Comparison of ENCODE assay signal across 21 mouse cellular contexts in genomic region chr17:52165891-52166485, GRCm38 (mm10).
DNase-seq lines count a peak whose midpoint lies in the region; ATAC-seq and TF ChIP-seq lines count a peak whose summit lies in the region.
"Had no signal": no experiment of that assay in that cellular context is flagged by ENCODE, and none has a peak within 500 bp of the region (broad histone marks: within the 10 kb centered on the region; RNA-seq: fewer than 3 reads in every experiment).

No protein-coding gene starts in this region.

- no peaks in the 10 kb centered on the region for H3K4me1 ChIP-seq in testis, adult 2 months (ENCODE audit: control insufficient read depth, insufficient read depth, low read length)
- H3K4me1 ChIP-seq: embryonic facial prominence, embryonic 10.5 days; forebrain, embryonic 10.5 days; heart, embryonic 12.5 days; hindbrain, embryonic 15.5 days had no signal

- no peak for TF ChIP-seq POLR2A in testis, adult 2 months (IDR thresholded peaks at IDR 0.05; ENCODE audit: control insufficient read depth, low read depth, low read length)

- peak overlapping the region; percentile 25; the same call in 1 of the 2 replicates for H3K4me3 ChIP-seq in testis, adult 2 months (ENCODE audit: control insufficient read depth, low read depth, low read length)
- H3K4me3 ChIP-seq: embryonic facial prominence, embryonic 10.5 days; forebrain, embryonic 10.5 days; gastrocnemius, adult 2 months; heart, embryonic 12.5 days; hindbrain, embryonic 15.5 days had no signal

- no peak for ATAC-seq in erythroid progenitor cell, adult 5-6 weeks (replicated peaks; ENCODE audit: low FRiP score, poor library complexity, severe bottlenecking)
- ATAC-seq: forebrain, embryonic 14.5 days; Patski had no signal

- H3K27ac ChIP-seq in testis, adult 2 months (ENCODE audit: control insufficient read depth, insufficient read depth, low read depth, low read length), result no peak overlapping the region
- H3K27ac ChIP-seq: embryonic facial prominence, embryonic 10.5 days; forebrain, embryonic 10.5 days; gastrocnemius, adult 2 months; hindbrain, embryonic 15.5 days had no signal

- H3K36me3 ChIP-seq in testis, adult 2 months (ENCODE audit: control insufficient read depth, insufficient read depth, low read length), result no peaks in the 10 kb centered on the region
- no peaks in the 10 kb centered on the region for H3K36me3 ChIP-seq in splenic B cell, adult 2 months (ENCODE audit: control insufficient read depth, insufficient read depth, low read length, poor library complexity, severe bottlenecking)
- H3K36me3 ChIP-seq: embryonic facial prominence, embryonic 10.5 days; forebrain, embryonic 10.5 days; heart, embryonic 12.5 days; hindbrain, embryonic 15.5 days had no signal

- no peaks in the 10 kb centered on the region for H3K27me3 ChIP-seq in testis, adult 2 months (ENCODE audit: control insufficient read depth, insufficient read depth, low read length)
- H3K27me3 ChIP-seq in splenic B cell, adult 2 months (ENCODE audit: control insufficient read depth, insufficient read depth, low read length, poor library complexity, severe bottlenecking), result no peaks in the 10 kb centered on the region
- H3K27me3 ChIP-seq: CH12.LX; heart, embryonic 12.5 days; hindbrain, embryonic 15.5 days; Patski had no signal

- no peak for DNase-seq in testis, postnatal 10 days (ENCODE audit: low spot score)
- DNase-seq in CD4-positive helper T cell, adult 2 months (ENCODE audit: low read depth, low spot score), result peak; percentile 58
- peak; percentile 50 for DNase-seq in T-cell, adult 2 months (ENCODE audit: low spot score)
- DNase-seq in splenic B cell, adult 2 months (ENCODE audit: low read depth, low spot score), result peak; percentile 66
- no peak for DNase-seq in cerebellum, postnatal 4 days (ENCODE audit: low spot score in 2 of 2)
- DNase-seq: adrenal gland, adult 2 months; adrenal gland, postnatal 25 days; cerebellum, adult 18-20 months; cerebellum, adult 9-11 months; cerebellum, postnatal 36 days; gastrocnemius, adult 2 months; gastrocnemius, postnatal 25 days had no signal

- TF ChIP-seq CTCF in testis, adult 2 months (IDR thresholded peaks at IDR 0.05; ENCODE audit: control insufficient read depth, insufficient read depth, insufficient replicate concordance, low read depth, low read length), result no peak

Comparison
In these comparisons a context has a peak if more than half of its experiments do, and no peak if none do; other contexts are left out.
1. DNase-seq: peak in CD4-positive helper T cell, adult 2 months (single experiment), T-cell, adult 2 months (single experiment) and splenic B cell, adult 2 months (single experiment); none in testis, postnatal 10 days (single experiment) and cerebellum, postnatal 4 days (0 of 2).